Mouse (Mus musculus): Measurements from ENCODE around the gene Ugt1a5.

DNA sequence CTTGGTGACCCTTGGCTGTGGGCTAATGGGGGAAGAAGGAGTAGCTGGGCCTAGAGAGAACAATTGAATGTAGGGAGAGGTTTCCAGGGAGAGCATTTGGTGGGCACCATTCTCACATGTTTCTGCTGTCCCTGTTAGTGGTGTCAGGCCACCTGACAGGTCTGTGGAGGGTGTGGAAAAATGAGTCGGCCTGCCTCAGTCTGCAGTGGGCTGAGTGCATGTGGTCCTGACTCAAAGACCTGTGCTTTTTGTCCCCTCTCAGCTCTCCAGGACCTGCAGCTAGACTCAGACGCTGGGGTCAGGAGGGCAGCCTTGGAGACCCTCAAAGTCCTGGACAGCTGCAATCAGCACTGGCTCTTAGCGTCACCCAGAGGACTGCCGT lies 93.8 kb downstream of the Ugt1a5 start:
- TF ChIP-seq POLR2A (IDR thresholded peaks at IDR 0.05; ENCODE audit: insufficient read depth, low read depth, low read length) (no peak), CTCF (IDR thresholded peaks at IDR 0.05; ENCODE audit: insufficient read depth, low read depth, low read length) (no peak)

Measured in olfactory bulb, adult 2 months (tissue).